Mouse (Mus musculus): ENCODE results near the gene Srsf10.

Srsf10 gene

DNA sequence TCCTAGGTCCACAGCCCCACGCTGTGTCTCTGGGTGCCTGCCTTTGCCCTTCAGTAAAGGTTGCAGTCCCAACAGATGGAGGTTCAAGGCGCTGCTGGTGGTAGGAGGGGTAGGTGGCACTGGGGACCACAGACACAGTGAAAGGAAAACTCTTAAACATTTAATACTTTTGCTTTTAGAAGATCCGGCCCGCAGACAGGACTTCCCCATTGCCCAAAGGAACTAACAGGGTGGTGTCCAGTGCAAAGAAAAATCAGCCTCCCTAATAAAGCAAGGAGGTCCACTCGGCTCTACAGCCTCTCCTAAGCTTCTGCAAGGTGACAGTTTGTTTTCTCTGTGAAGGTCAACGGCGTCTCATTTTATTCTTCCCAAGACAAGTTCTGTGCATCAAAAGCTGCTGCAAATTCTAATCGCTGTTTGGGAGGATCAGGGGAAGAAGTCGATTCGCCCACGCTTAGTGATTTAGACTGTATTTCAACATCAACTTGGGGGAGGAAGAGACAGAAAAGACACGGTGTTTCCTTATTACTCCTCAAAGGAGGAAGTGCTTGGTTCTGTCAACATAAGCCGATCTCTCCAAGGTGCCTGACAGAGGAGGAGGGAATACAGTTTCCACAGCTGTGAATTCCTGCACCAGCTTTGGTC is 63.2 kb downstream of the Srsf10 start:
- DNase-seq (ENCODE audit: low read depth, low spot score) = no peak

DNA sequence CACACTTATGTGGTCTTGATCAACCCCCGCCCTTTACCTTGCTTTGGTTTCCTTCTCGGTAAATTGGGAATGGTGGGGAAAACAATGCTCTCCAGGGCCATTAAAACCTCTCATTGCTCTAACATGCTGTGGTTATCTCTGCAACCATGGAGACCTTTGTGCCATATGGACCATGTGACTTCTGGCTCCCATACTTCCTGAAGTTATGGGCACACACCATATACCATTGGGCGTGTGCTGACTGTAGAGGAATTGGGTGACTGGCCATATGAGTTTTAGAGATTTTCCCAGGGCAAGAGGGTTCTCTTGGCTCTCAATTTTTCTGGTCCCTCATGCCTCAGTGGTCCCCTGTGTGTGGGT is 63.7 kb downstream of the Srsf10 start:
- no peak for DNase-seq (ENCODE audit: low read depth, low spot score)
